Mouse (Mus musculus) kidney, adult 2 months (tissue): Measurements from ENCODE around the gene Mrps10.

Source experiments
- CTCF ChIP-seq: fragments of 200-500 bp; conservative IDR thresholded peaks from 2 replicates; pipeline ENCODE4 v1.5.1; 2011; ENCODE audit warnings: low read depth, mild to moderate bottlenecking, control low read depth, low read length, moderate library complexity, mixed read lengths; ENCODE audit not compliant: insufficient read depth, insufficient read length
- POLR2A ChIP-seq: fragments of 200-500 bp; IDR thresholded peaks from one replicate; pipeline ENCODE4 v1.6.1; 2011; ENCODE audit warnings: low read depth, low read length, control low read depth

GRCm38 (mm10) chr17:47421566-47421965 is 52.9 kb downstream of the Mrps10 start:
- TF ChIP-seq CTCF (no peak), POLR2A (no peak)
